Comparison of ENCODE assay signal across 13 mouse cellular contexts in genomic region chr1:173329185-173329584, GRCm38 (mm10). TPM values are rescaled to one million over a fixed set of nuclear protein-coding genes. Genes with fewer than 3 reads are reported as not detected.
DNase-seq lines count a peak whose midpoint lies in the region; ATAC-seq and TF ChIP-seq lines count a peak whose summit lies in the region.
"Had no signal": no experiment of that assay in that cellular context is flagged by ENCODE, and none has a peak within 500 bp of the region (broad histone marks: within the 10 kb centered on the region; RNA-seq: fewer than 3 reads in every experiment).

No protein-coding gene starts in this region.

- no peak overlapping the region for H3K4me2 ChIP-seq in hindbrain, embryonic 12.5 days (replicated peaks)
- no peak overlapping the region for H3K4me2 ChIP-seq in hindbrain, embryonic 14.5 days (replicated peaks)
- no peak overlapping the region for H3K4me2 ChIP-seq in midbrain, embryonic 15.5 days
- H3K4me2 ChIP-seq: limb, embryonic 15.5 days had no signal

- H3K4me1 ChIP-seq in hindbrain, embryonic 12.5 days, result no peaks in the 10 kb centered on the region; the same call in 1 of the 2 replicates
- no peaks in the 10 kb centered on the region for H3K4me1 ChIP-seq in hindbrain, embryonic 10.5 days (replicated peaks)
- no peaks in the 10 kb centered on the region; the same call in 1 of the 2 replicates for H3K4me1 ChIP-seq in bone marrow, adult 2 months (ENCODE audit: control insufficient read depth, insufficient read depth, low read length)
- no peaks in the 10 kb centered on the region; the same call in 1 of the 2 replicates for H3K4me1 ChIP-seq in hindbrain, embryonic 14.5 days (replicated peaks; ENCODE audit: control insufficient read depth, insufficient read depth, low read length)
- H3K4me1 ChIP-seq in midbrain, embryonic 15.5 days, result peaks cover 17% of the 10 kb centered on the region
- H3K4me1 ChIP-seq: limb, embryonic 15.5 days had no signal

- H3K27ac ChIP-seq in hindbrain, embryonic 12.5 days, result no peak overlapping the region
- H3K27ac ChIP-seq in hindbrain, embryonic 10.5 days, result no peak overlapping the region
- no peak overlapping the region; the same call in 1 of the 2 replicates for H3K27ac ChIP-seq in bone marrow, adult 2 months (ENCODE audit: control insufficient read depth, insufficient read depth, low read depth, low read length, poor library complexity)
- H3K27ac ChIP-seq in hindbrain, embryonic 14.5 days, result peak overlapping the region; percentile 36; the same call in 1 of the 2 replicates
- H3K27ac ChIP-seq in midbrain, embryonic 15.5 days, result peak overlapping the region; percentile 68
- H3K27ac ChIP-seq: limb, embryonic 15.5 days had no signal

- TF ChIP-seq CTCF in bone marrow, adult 2 months (IDR thresholded peaks at IDR 0.05; ENCODE audit: control insufficient read depth, insufficient read depth, low read length), result no peak

- TF ChIP-seq POLR2A in bone marrow, adult 2 months (IDR thresholded peaks at IDR 0.05; ENCODE audit: borderline replicate concordance, control insufficient read depth, low read depth, low read length), result no peak

- H3K27me3 ChIP-seq in hindbrain, embryonic 12.5 days, result no peaks in the 10 kb centered on the region
- H3K27me3 ChIP-seq in hindbrain, embryonic 10.5 days (ENCODE audit: insufficient read depth, poor library complexity, severe bottlenecking), result no peaks in the 10 kb centered on the region
- no peaks in the 10 kb centered on the region for H3K27me3 ChIP-seq in hindbrain, embryonic 14.5 days (ENCODE audit: control insufficient read depth, insufficient read depth, low read length)
- no peaks in the 10 kb centered on the region for H3K27me3 ChIP-seq in midbrain, embryonic 15.5 days (replicated peaks)
- H3K27me3 ChIP-seq: limb, embryonic 15.5 days had no signal

- no peaks in the 10 kb centered on the region for H3K9me3 ChIP-seq in hindbrain, embryonic 12.5 days (replicated peaks)
- H3K9me3 ChIP-seq in hindbrain, embryonic 10.5 days, result no peaks in the 10 kb centered on the region
- H3K9me3 ChIP-seq in hindbrain, embryonic 14.5 days (ENCODE audit: control insufficient read depth, low read length), result no peaks in the 10 kb centered on the region
- H3K9me3 ChIP-seq in midbrain, embryonic 15.5 days, result no peaks in the 10 kb centered on the region
- H3K9me3 ChIP-seq: limb, embryonic 15.5 days had no signal

- no peak overlapping the region for H3K4me3 ChIP-seq in hindbrain, embryonic 12.5 days
- no peak overlapping the region for H3K4me3 ChIP-seq in hindbrain, embryonic 10.5 days
- peak overlapping the region; percentile 38 for H3K4me3 ChIP-seq in bone marrow, adult 2 months (replicated peaks; ENCODE audit: control insufficient read depth, low read depth, low read length)
- no peak overlapping the region for H3K4me3 ChIP-seq in hindbrain, embryonic 14.5 days (replicated peaks; ENCODE audit: low read length)
- H3K4me3 ChIP-seq in midbrain, embryonic 15.5 days, result no peak overlapping the region
- H3K4me3 ChIP-seq: limb, embryonic 15.5 days had no signal

- WGBS in hindbrain, embryonic 12.5 days, result 49% methylated on average over 4 of the region's 4 CpGs
- WGBS in hindbrain, embryonic 10.5 days, result 63% methylated on average over 4 of the region's 4 CpGs
- WGBS in bone marrow, adult 2 months, result 33% methylated on average over 4 of the region's 4 CpGs
- WGBS in hindbrain, embryonic 14.5 days, result 44% methylated on average over 4 of the region's 4 CpGs
- whole genome bisulfite sequencing in midbrain, embryonic 15.5 days, result 49% methylated on average over 4 of the region's 4 CpGs

- H3K9ac ChIP-seq in hindbrain, embryonic 12.5 days, result no peak overlapping the region
- H3K9ac ChIP-seq in hindbrain, embryonic 14.5 days, result no peak overlapping the region
- H3K9ac ChIP-seq in midbrain, embryonic 15.5 days, result no peak overlapping the region
- H3K9ac ChIP-seq: limb, embryonic 15.5 days had no signal

- peak; percentile 23; the same call in 1 of the 2 replicates for ATAC-seq in hindbrain, embryonic 12.5 days (ENCODE audit: low FRiP score)
- ATAC-seq in hindbrain, embryonic 14.5 days (ENCODE audit: low FRiP score), result no peak
- peak; percentile 15; the same call in 1 of the 2 replicates for ATAC-seq in midbrain, embryonic 15.5 days (replicated peaks)

- no peaks in the 10 kb centered on the region for H3K36me3 ChIP-seq in hindbrain, embryonic 12.5 days
- H3K36me3 ChIP-seq in hindbrain, embryonic 10.5 days, result no peaks in the 10 kb centered on the region
- no peaks in the 10 kb centered on the region for H3K36me3 ChIP-seq in hindbrain, embryonic 14.5 days (replicated peaks; ENCODE audit: control insufficient read depth, insufficient read depth)
- H3K36me3 ChIP-seq in midbrain, embryonic 15.5 days (replicated peaks), result no peaks in the 10 kb centered on the region
- H3K36me3 ChIP-seq: limb, embryonic 15.5 days had no signal

- no peak for DNase-seq in hindbrain, embryonic 10.5 days (ENCODE audit: low spot score)
- no peak for DNase-seq in hindbrain, embryonic 14.5 days (ENCODE audit: low spot score)
- DNase-seq in testis, postnatal 14 days (ENCODE audit: low spot score), result no peak
- no peak for DNase-seq in urinary bladder, postnatal 25 days (ENCODE audit: low spot score)
- DNase-seq in ovary, postnatal 14 days (ENCODE audit: low spot score), result no peak
- DNase-seq: cerebellum, postnatal 25 days; gastrocnemius, postnatal 14 days; kidney, postnatal 25 days had no signal

RNA-seq across cellular contexts. Expression of gene Ackr1, which starts 4.4 kb away (rescaled TPM):
- 7.8 and 9.3 TPM in 2 replicates for polyA plus RNA-seq in hindbrain, embryonic 12.5 days (2016; fragmentation: Nextera tagmentation; extraction: Ambion mirVana)
- 2.3 and 2.4 TPM in 2 replicates for polyA plus RNA-seq in hindbrain, embryonic 10.5 days (2016; fragmentation: Nextera tagmentation; extraction: Ambion mirVana)
- 25.2 and 25.7 TPM in 2 replicates for polyA plus RNA-seq in bone marrow, adult 2 months (2011; ENCODE audit: insufficient read depth, insufficient read length, low replicate concordance, missing spikeins)
- polyA plus RNA-seq in hindbrain, embryonic 14.5 days (2014; fragmentation: Nextera tagmentation; extraction: Ambion mirVana), result 23.4 and 24.0 TPM in 2 replicates
- 20.2 and 22.4 TPM in 2 replicates for polyA plus RNA-seq in midbrain, embryonic 15.5 days (2015; fragmentation: Nextera tagmentation; extraction: Ambion mirVana)

RNA-seq across cellular contexts. Expression of gene Aim2, which starts 21.5 kb away (rescaled TPM):
- 3.2 and 3.9 TPM in 2 replicates for polyA plus RNA-seq in hindbrain, embryonic 12.5 days (2016; fragmentation: Nextera tagmentation; extraction: Ambion mirVana)
- polyA plus RNA-seq in hindbrain, embryonic 10.5 days (2016; fragmentation: Nextera tagmentation; extraction: Ambion mirVana), result 3.9 and 4.8 TPM in 2 replicates
- polyA plus RNA-seq in bone marrow, adult 2 months (2011; ENCODE audit: insufficient read depth, insufficient read length, low replicate concordance, missing spikeins), result 13.1 and 29.2 TPM in 2 replicates
- 1.3 and 1.4 TPM in 2 replicates for polyA plus RNA-seq in hindbrain, embryonic 14.5 days (2014; fragmentation: Nextera tagmentation; extraction: Ambion mirVana)
- 1.5 TPM in 2 replicates for polyA plus RNA-seq in midbrain, embryonic 15.5 days (2015; fragmentation: Nextera tagmentation; extraction: Ambion mirVana)

RNA-seq across cellular contexts. Expression of gene Cadm3, which starts 38.3 kb away (rescaled TPM):
- 20.1 and 25.7 TPM in 2 replicates for polyA plus RNA-seq in hindbrain, embryonic 12.5 days (2016; fragmentation: Nextera tagmentation; extraction: Ambion mirVana)
- polyA plus RNA-seq in hindbrain, embryonic 10.5 days (2016; fragmentation: Nextera tagmentation; extraction: Ambion mirVana), result 3.9 and 17.7 TPM in 2 replicates
- 1.7 TPM in 1 of 2 replicates, not detected in the other for polyA plus RNA-seq in bone marrow, adult 2 months (2011; ENCODE audit: insufficient read depth, insufficient read length, low replicate concordance, missing spikeins)
- 138 and 157 TPM in 2 replicates for polyA plus RNA-seq in hindbrain, embryonic 14.5 days (2014; fragmentation: Nextera tagmentation; extraction: Ambion mirVana)
- polyA plus RNA-seq in midbrain, embryonic 15.5 days (2015; fragmentation: Nextera tagmentation; extraction: Ambion mirVana), result 76.6 and 83.1 TPM in 2 replicates

RNA-seq across cellular contexts. Expression of gene Mptx2, which starts 51.6 kb away (rescaled TPM):
- polyA plus RNA-seq in hindbrain, embryonic 12.5 days (2016; fragmentation: Nextera tagmentation; extraction: Ambion mirVana), result not detected in 2 replicates
- not detected in 2 replicates for polyA plus RNA-seq in hindbrain, embryonic 10.5 days (2016; fragmentation: Nextera tagmentation; extraction: Ambion mirVana)
- not detected in 2 replicates for polyA plus RNA-seq in bone marrow, adult 2 months (2011; ENCODE audit: insufficient read depth, insufficient read length, low replicate concordance, missing spikeins)
- polyA plus RNA-seq in hindbrain, embryonic 14.5 days (2014; fragmentation: Nextera tagmentation; extraction: Ambion mirVana), result not detected in 2 replicates
- polyA plus RNA-seq in midbrain, embryonic 15.5 days (2015; fragmentation: Nextera tagmentation; extraction: Ambion mirVana), result not detected in 2 replicates
- polyA plus RNA-seq: brain, embryonic 14.5 days; limb, embryonic 15.5 days had no signal

Comparison
In these comparisons a context has a peak if more than half of its experiments do, and no peak if none do; other contexts are left out.
1. H3K27ac ChIP-seq: peak in hindbrain, embryonic 14.5 days (single experiment) and midbrain, embryonic 15.5 days (single experiment); none in hindbrain, embryonic 12.5 days (single experiment), hindbrain, embryonic 10.5 days (single experiment) and bone marrow, adult 2 months (single experiment).